12 mouse cellular contexts compared by ENCODE assay signal in genomic region chr17:69695341-69695740, GRCm38 (mm10).
A peak's percentile ranks its signal among the peaks of the same experiment; 100 is the strongest.
DNase-seq lines count a peak whose midpoint lies in the region; ATAC-seq and TF ChIP-seq lines count a peak whose summit lies in the region.
"Had no signal": no experiment of that assay in that cellular context is flagged by ENCODE, and none has a peak within 500 bp of the region (broad histone marks: within the 10 kb centered on the region; RNA-seq: fewer than 3 reads in every experiment).

No protein-coding gene starts in this region.

- no peaks in the 10 kb centered on the region for H3K36me3 ChIP-seq in intestine, postnatal 0 days (ENCODE audit: control insufficient read depth, insufficient read depth)
- H3K36me3 ChIP-seq: midbrain, embryonic 12.5 days; neural tube, embryonic 15.5 days had no signal

- ATAC-seq in frontal cortex, adult (ENCODE audit: low TSS enrichment), result peak; percentile 67
- ATAC-seq in megakaryocyte, adult 5-6 weeks (ENCODE audit: poor library complexity, severe bottlenecking), result no peak
- ATAC-seq in intestine, postnatal 0 days, result no peak

- TF ChIP-seq CTCF in intestine, postnatal 0 days (IDR thresholded peaks at IDR 0.05; ENCODE audit: low read depth), result no peak

- intact Hi-C loops in left cerebral cortex, postnatal 25 days (cut with DNase I), result no loop called here

- H3K27me3 ChIP-seq in intestine, postnatal 0 days (replicated peaks; ENCODE audit: control insufficient read depth, insufficient read depth, low read length), result no peaks in the 10 kb centered on the region
- H3K27me3 ChIP-seq: midbrain, embryonic 12.5 days; neural tube, embryonic 15.5 days had no signal

- H3K27ac ChIP-seq in intestine, postnatal 0 days (ENCODE audit: low read depth, low read length), result no peak overlapping the region
- H3K27ac ChIP-seq: midbrain, embryonic 12.5 days; neural tube, embryonic 15.5 days had no signal

- no peaks in the 10 kb centered on the region for H3K4me1 ChIP-seq in intestine, postnatal 0 days (replicated peaks; ENCODE audit: control insufficient read depth, insufficient read depth, low read length)
- H3K4me1 ChIP-seq: midbrain, embryonic 12.5 days; neural tube, embryonic 15.5 days had no signal

- no peaks in the 10 kb centered on the region for H3K9me3 ChIP-seq in intestine, postnatal 0 days (ENCODE audit: control insufficient read depth)
- H3K9me3 ChIP-seq: midbrain, embryonic 12.5 days; neural tube, embryonic 15.5 days had no signal

- H3K4me2 ChIP-seq in intestine, postnatal 0 days (replicated peaks; ENCODE audit: low read depth), result no peak overlapping the region
- H3K4me2 ChIP-seq: midbrain, embryonic 12.5 days; neural tube, embryonic 15.5 days had no signal

- H3K9ac ChIP-seq in intestine, postnatal 0 days (ENCODE audit: low read depth, low read length), result no peak overlapping the region
- H3K9ac ChIP-seq: midbrain, embryonic 12.5 days; neural tube, embryonic 15.5 days had no signal

- H3K4me3 ChIP-seq in intestine, postnatal 0 days (ENCODE audit: low read depth, low read length), result no peak overlapping the region
- H3K4me3 ChIP-seq: midbrain, embryonic 12.5 days; neural tube, embryonic 15.5 days had no signal

- DNase-seq in frontal cortex, postnatal 14 days (ENCODE audit: low spot score in 2 of 2), result no peak
- peak; percentile 57 for DNase-seq in cerebellum, adult 11-12 months
- peak; percentile 66 for DNase-seq in layer of hippocampus, adult 11-12 months (ENCODE audit: low spot score)
- peak; percentile 57 to 77 for DNase-seq in left cerebral cortex, postnatal 25 days (ENCODE audit: low spot score in 2 of 2)
- DNase-seq in heart, adult 18-20 months, result no peak
- DNase-seq: heart, postnatal 4 days; kidney, adult 2 months had no signal

- 80% methylated on average over 3 of the region's 3 CpGs for WGBS in intestine, postnatal 0 days

Comparison
In these comparisons a context has a peak if more than half of its experiments do, and no peak if none do; other contexts are left out.
1. DNase-seq: peak in cerebellum, adult 11-12 months (single experiment), layer of hippocampus, adult 11-12 months (single experiment) and left cerebral cortex, postnatal 25 days (2 of 2); none in frontal cortex, postnatal 14 days (0 of 2) and heart, adult 18-20 months (0 of 2).